In genomic region chr2:122376041-122376561, GRCm38 (mm10) we compare ENCODE assay signal across 8 mouse cellular contexts. TPM values are rescaled to one million over a fixed set of nuclear protein-coding genes. Genes with fewer than 3 reads are reported as not detected.
DNase-seq lines count a peak whose midpoint lies in the region; ATAC-seq and TF ChIP-seq lines count a peak whose summit lies in the region.

No protein-coding gene starts in this region.

- no peak for TF ChIP-seq CTCF in brain, embryonic 14.5 days (IDR thresholded peaks at IDR 0.05; ENCODE audit: borderline replicate concordance, extremely low read depth, insufficient read depth, insufficient read length)

- H3K4me3 ChIP-seq in forebrain, embryonic 12.5 days (replicated peaks) = peak overlapping the region; percentile 68
- H3K4me3 ChIP-seq in hindbrain, embryonic 12.5 days = peak overlapping the region; percentile 71
- peak overlapping the region; percentile 78 for H3K4me3 ChIP-seq in limb, embryonic 15.5 days
- peak overlapping the region; percentile 72 for H3K4me3 ChIP-seq in midbrain, embryonic 14.5 days (replicated peaks; ENCODE audit: low read depth, low read length)
- peak overlapping the region; percentile 85 for H3K4me3 ChIP-seq in stomach, embryonic 15.5 days (replicated peaks)

- H3K27ac ChIP-seq in forebrain, embryonic 12.5 days = peak overlapping the region; percentile 89
- H3K27ac ChIP-seq in hindbrain, embryonic 12.5 days = peak overlapping the region; percentile 86
- peak overlapping the region; percentile 96 for H3K27ac ChIP-seq in limb, embryonic 15.5 days
- peak overlapping the region; percentile 86 for H3K27ac ChIP-seq in midbrain, embryonic 14.5 days (replicated peaks; ENCODE audit: low read depth, low read length)
- peak overlapping the region; percentile 95 for H3K27ac ChIP-seq in stomach, embryonic 15.5 days

- peak; percentile 55 for DNase-seq in cerebellum, adult 11 months
- no peak for DNase-seq in cerebellum, postnatal 4 days (ENCODE audit: low spot score in 2 of 2)
- DNase-seq in brain, embryonic 14.5 days (ENCODE audit: low read depth) = peak; percentile 69
- DNase-seq in midbrain, embryonic 14.5 days = peak; percentile 61

- no peak for ATAC-seq in forebrain, embryonic 12.5 days (ENCODE audit: low FRiP score)
- no peak; the same call in 1 of the 2 replicates for ATAC-seq in hindbrain, embryonic 12.5 days (ENCODE audit: low FRiP score)
- ATAC-seq in limb, embryonic 15.5 days (ENCODE audit: insufficient number of reproducible peaks, low FRiP score, low TSS enrichment, low read depth) = no peak
- no peak for ATAC-seq in midbrain, embryonic 14.5 days (ENCODE audit: low FRiP score, low TSS enrichment)
- ATAC-seq in stomach, embryonic 15.5 days (ENCODE audit: insufficient read depth, low FRiP score, low read depth) = no peak

- WGBS in forebrain, embryonic 12.5 days = under 1% methylated on average over 22 of the region's 22 CpGs
- under 1% methylated on average over 22 of the region's 22 CpGs for WGBS in hindbrain, embryonic 12.5 days
- under 1% methylated on average over 22 of the region's 22 CpGs for WGBS in limb, embryonic 15.5 days
- WGBS in midbrain, embryonic 14.5 days = 1% methylated on average over 22 of the region's 22 CpGs
- under 1% methylated on average over 22 of the region's 22 CpGs for WGBS in stomach, embryonic 15.5 days

- H3K4me1 ChIP-seq in forebrain, embryonic 12.5 days = peaks cover 8% of the 10 kb centered on the region
- H3K4me1 ChIP-seq in hindbrain, embryonic 12.5 days = 0 out of 2 replicates have a peak, but pooled peaks cover 6% of the 10 kb centered on the region
- H3K4me1 ChIP-seq in limb, embryonic 15.5 days = peaks cover 8% of the 10 kb centered on the region; the same call in 1 of the 2 replicates
- H3K4me1 ChIP-seq in midbrain, embryonic 14.5 days (ENCODE audit: control insufficient read depth, insufficient read depth, low read length) = no peaks in the 10 kb centered on the region; the same call in 1 of the 2 replicates
- H3K4me1 ChIP-seq in stomach, embryonic 15.5 days = peaks cover 2% of the 10 kb centered on the region; the same call in 1 of the 2 replicates

- TF ChIP-seq POLR2A in brain, embryonic 14.5 days (IDR thresholded peaks at IDR 0.05; ENCODE audit: borderline replicate concordance, extremely low read depth, insufficient read depth, insufficient read length, poor library complexity, severe bottlenecking) = no peak

- H3K36me3 ChIP-seq in forebrain, embryonic 12.5 days (replicated peaks) = no peaks in the 10 kb centered on the region
- no peaks in the 10 kb centered on the region for H3K36me3 ChIP-seq in hindbrain, embryonic 12.5 days
- H3K36me3 ChIP-seq in limb, embryonic 15.5 days = no peaks in the 10 kb centered on the region
- no peaks in the 10 kb centered on the region for H3K36me3 ChIP-seq in midbrain, embryonic 14.5 days (ENCODE audit: control insufficient read depth, insufficient read depth, low read length)
- no peaks in the 10 kb centered on the region for H3K36me3 ChIP-seq in stomach, embryonic 15.5 days

- H3K9ac ChIP-seq in forebrain, embryonic 12.5 days = peak overlapping the region; percentile 76
- peak overlapping the region; percentile 72 for H3K9ac ChIP-seq in hindbrain, embryonic 12.5 days
- peak overlapping the region; percentile 69 for H3K9ac ChIP-seq in limb, embryonic 15.5 days
- peak overlapping the region; percentile 69 for H3K9ac ChIP-seq in midbrain, embryonic 14.5 days (replicated peaks; ENCODE audit: low read length)
- peak overlapping the region; percentile 58 for H3K9ac ChIP-seq in stomach, embryonic 15.5 days

- peak overlapping the region; percentile 79 for H3K4me2 ChIP-seq in forebrain, embryonic 12.5 days
- H3K4me2 ChIP-seq in hindbrain, embryonic 12.5 days (replicated peaks) = peak overlapping the region; percentile 81
- peak overlapping the region; percentile 87 for H3K4me2 ChIP-seq in limb, embryonic 15.5 days
- H3K4me2 ChIP-seq in midbrain, embryonic 14.5 days (ENCODE audit: low read length) = peak overlapping the region; percentile 77
- peak overlapping the region; percentile 75 for H3K4me2 ChIP-seq in stomach, embryonic 15.5 days

- H3K9me3 ChIP-seq in forebrain, embryonic 12.5 days = no peaks in the 10 kb centered on the region
- H3K9me3 ChIP-seq in hindbrain, embryonic 12.5 days (replicated peaks) = no peaks in the 10 kb centered on the region
- no peaks in the 10 kb centered on the region for H3K9me3 ChIP-seq in limb, embryonic 15.5 days
- H3K9me3 ChIP-seq in midbrain, embryonic 14.5 days (ENCODE audit: control insufficient read depth, low read length) = no peaks in the 10 kb centered on the region
- H3K9me3 ChIP-seq in stomach, embryonic 15.5 days = no peaks in the 10 kb centered on the region

- H3K27me3 ChIP-seq in forebrain, embryonic 12.5 days = peaks cover 7% of the 10 kb centered on the region; the same call in 1 of the 2 replicates
- no peaks in the 10 kb centered on the region for H3K27me3 ChIP-seq in hindbrain, embryonic 12.5 days
- H3K27me3 ChIP-seq in limb, embryonic 15.5 days = peaks cover 4% of the 10 kb centered on the region; the same call in 1 of the 2 replicates
- no peaks in the 10 kb centered on the region for H3K27me3 ChIP-seq in midbrain, embryonic 14.5 days (ENCODE audit: control insufficient read depth, insufficient read depth, low read length)
- H3K27me3 ChIP-seq in stomach, embryonic 15.5 days (replicated peaks) = no peaks in the 10 kb centered on the region

RNA-seq across cellular contexts. Expression of gene Shf, which starts 7.1 kb away (rescaled TPM):
- polyA plus RNA-seq in brain, embryonic 14.5 days (2012; rRNA removed) = 84.9 and 88.6 TPM in 2 replicates
- 5.1 and 6.8 TPM in 2 replicates for polyA plus RNA-seq in forebrain, embryonic 12.5 days (2016; fragmentation: Nextera tagmentation; extraction: Ambion mirVana)
- 9.1 and 10.7 TPM in 2 replicates for polyA plus RNA-seq in hindbrain, embryonic 12.5 days (2016; fragmentation: Nextera tagmentation; extraction: Ambion mirVana)
- 3.5 and 4.3 TPM in 2 replicates for polyA plus RNA-seq in limb, embryonic 15.5 days (2015; fragmentation: Nextera tagmentation; extraction: Ambion mirVana)
- polyA plus RNA-seq in midbrain, embryonic 14.5 days (2014; fragmentation: Nextera tagmentation; extraction: Ambion mirVana) = 15.9 and 19.2 TPM in 2 replicates
- polyA plus RNA-seq in stomach, embryonic 15.5 days (2015; fragmentation: Nextera tagmentation; extraction: Ambion mirVana) = 2.3 and 2.6 TPM in 2 replicates

RNA-seq across cellular contexts. Expression of gene Slc28a2, which starts 50.2 kb away (rescaled TPM):
- 0.04 and 0.05 TPM in 2 replicates for polyA plus RNA-seq in brain, embryonic 14.5 days (2012; rRNA removed)
- not detected in 2 replicates for polyA plus RNA-seq in forebrain, embryonic 12.5 days (2016; fragmentation: Nextera tagmentation; extraction: Ambion mirVana)
- polyA plus RNA-seq in hindbrain, embryonic 12.5 days (2016; fragmentation: Nextera tagmentation; extraction: Ambion mirVana) = 0.10 and 0.15 TPM in 2 replicates
- 0.73 and 1.5 TPM in 2 replicates for polyA plus RNA-seq in limb, embryonic 15.5 days (2015; fragmentation: Nextera tagmentation; extraction: Ambion mirVana)
- polyA plus RNA-seq in midbrain, embryonic 14.5 days (2014; fragmentation: Nextera tagmentation; extraction: Ambion mirVana) = not detected in 2 replicates
- polyA plus RNA-seq in stomach, embryonic 15.5 days (2015; fragmentation: Nextera tagmentation; extraction: Ambion mirVana) = 14.3 and 20.0 TPM in 2 replicates

Comparison
In these comparisons a context has a peak if more than half of its experiments do, and no peak if none do; other contexts are left out.
1. DNase-seq: peak in cerebellum, adult 11 months (single experiment), brain, embryonic 14.5 days (single experiment) and midbrain, embryonic 14.5 days (single experiment); none in cerebellum, postnatal 4 days (0 of 2).
2. Peak in every context shown above with its lines, with median percentiles within 50 percentile points of each other: H3K27ac ChIP-seq, H3K4me2 ChIP-seq, H3K4me3 ChIP-seq and H3K9ac ChIP-seq.